Mouse (Mus musculus) left cerebral cortex, postnatal 14 days (tissue): Measurements from ENCODE around the gene Gm49403. TPM values are rescaled to one million over a fixed set of nuclear protein-coding genes. Genes with fewer than 3 reads are reported as not detected.
"Not testable (repeated sequence)": the region's sequence is repeated elsewhere in the genome, so short reads cannot be mapped to it uniquely, and the experiment has no call there.

ENCODE experiments used
- DNase-seq, 2 experiments: peaks; one replicate each; pipeline ENCODE4 v3.0.0; 2021 to 2022; ENCODE audit warnings: low spot score in 2 of 2, mixed read lengths in 1 of 2
- intact Hi-C: fragments of 180-260 bp; cut with DNase I; formaldehyde crosslinking; loops from one replicate; pipeline ENCODE4 v1.15.1; 2025
- long read RNA-seq, 2 experiments: library from polyadenylated mRNA; stranded (forward); transcript quantifications; one replicate each; pipeline ENCODE4 v2.0.0; 2021
- total RNA-seq, 2 experiments: library from RNA; stranded (reverse); gene quantifications; 2 replicates each; pipeline ENCODE4 v1.2.3; 2021

The Gm49403 gene
- total RNA-seq, result not detected
- long read RNA-seq, experiment 1, result 0 reads
- long read RNA-seq, experiment 2, result 0 reads

DNA sequence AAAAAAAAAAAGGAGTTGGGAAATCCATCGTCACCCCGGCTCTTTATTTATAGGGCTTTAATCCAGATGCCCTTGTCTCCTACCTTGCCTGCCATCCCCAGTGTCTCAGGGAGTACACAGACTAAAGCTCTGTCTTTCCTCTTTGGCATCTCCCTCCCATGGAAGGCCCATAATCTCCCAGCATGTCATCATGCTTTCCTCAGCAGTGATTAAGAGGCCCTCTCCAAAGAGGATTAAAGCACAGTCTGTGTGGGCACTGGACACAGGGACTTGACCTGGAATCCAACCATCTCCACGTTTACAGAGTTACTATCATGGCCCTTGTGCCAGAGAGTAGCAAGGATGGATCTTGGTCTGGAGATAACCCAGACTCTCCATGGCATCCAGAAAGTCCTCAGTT is at the start of gene Gm49403, which contains the start of gene Lbhd1:
Gene Gm49403 (plus strand): TSS at position 315 of the 400 bp plus-strand sequence.
Gene Lbhd1 (plus strand): TSS at position 117 of the 400 bp plus-strand sequence.
- intact Hi-C loops, result no loop called here
- DNase-seq, result no peak

DNA sequence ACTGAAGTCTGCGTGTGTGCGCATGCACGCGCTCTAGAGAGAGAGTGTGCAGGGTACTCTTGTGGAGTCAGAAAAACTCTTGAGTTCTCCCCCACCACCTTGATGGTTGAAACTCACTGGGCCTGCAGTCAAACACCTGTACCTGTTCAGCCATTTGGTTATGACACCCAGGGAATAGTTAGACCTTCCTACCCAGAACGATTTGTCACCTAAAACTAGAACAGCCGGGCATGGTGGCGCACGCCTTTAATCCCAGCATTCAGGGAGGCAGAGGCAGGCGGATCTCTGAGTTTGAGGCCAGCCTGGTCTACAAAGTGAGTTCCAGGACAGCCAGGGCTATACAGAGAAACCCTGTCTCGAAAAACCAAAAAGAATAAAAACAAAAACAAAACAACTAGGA is 47.4 kb upstream of the Gm49403 start:
- intact Hi-C loops, DNase-seq: not testable (repeated sequence)

DNA sequence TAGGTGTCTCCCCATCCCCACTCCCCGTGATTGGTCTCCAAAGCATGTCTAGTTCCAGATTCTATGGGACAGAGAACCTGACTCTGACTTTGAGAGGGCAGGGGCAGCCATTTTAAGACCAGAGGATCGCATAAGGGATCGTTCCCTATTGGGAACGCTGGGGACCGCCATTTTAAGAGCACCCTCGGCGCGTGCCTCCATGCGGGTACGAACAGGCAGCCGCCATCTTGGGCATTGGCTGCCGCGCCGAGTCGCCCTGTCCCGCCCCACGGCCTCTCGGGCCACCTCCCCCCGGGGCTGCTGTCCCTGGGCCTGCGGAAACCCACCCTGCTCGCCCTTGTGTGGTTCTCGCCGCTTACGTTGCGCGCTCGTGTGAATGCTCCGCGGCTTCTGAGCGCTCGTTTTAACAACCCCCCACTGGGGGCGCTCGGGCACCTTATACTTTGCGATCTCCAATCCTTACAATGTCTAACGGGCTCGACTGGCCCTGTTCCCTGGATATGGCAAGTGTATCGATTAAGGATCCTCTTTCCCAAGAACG is 46.4 kb upstream of the Gm49403 start, which contains the start of gene Bscl2:
Gene Bscl2 (plus strand): TSS at position 217 of the 541 bp plus-strand sequence.
- intact Hi-C loops, result no loop called here
- DNase-seq, result peak; percentile 87 to 94

DNA sequence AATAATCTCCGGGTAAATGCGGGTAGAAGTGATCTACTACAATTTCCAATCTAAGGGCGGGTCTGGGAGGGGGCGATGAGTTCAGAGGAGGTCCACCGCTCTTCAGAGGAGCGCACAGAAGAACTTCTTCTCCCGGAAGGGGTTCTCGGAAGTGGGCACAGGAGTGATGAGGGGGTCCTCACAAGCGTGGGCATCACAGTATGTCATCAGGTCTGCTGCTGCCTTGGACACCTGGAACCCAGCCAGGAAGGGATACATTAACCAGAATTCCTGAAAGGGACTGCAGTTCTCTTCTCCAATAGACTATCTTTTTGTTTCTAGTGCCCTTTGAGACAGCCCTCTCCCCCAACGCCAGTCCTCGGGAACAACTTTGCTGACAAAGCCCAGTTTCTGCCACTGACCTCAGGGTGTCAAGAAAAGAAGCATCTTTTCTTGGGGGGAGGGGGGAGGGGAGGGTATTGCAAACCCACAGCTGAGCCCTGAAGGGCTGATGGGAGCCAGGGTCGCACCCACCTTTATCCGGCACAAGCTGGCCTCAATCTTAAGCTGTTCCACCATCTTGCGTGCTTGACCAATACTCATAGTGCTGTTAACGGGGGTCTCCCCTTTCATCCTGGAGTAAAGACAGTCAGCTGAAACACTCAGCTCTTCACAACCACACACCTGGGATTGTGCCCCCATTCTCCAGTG is 45.5 kb upstream of the Gm49403 start:
- intact Hi-C loops, result no loop called here
- peak in 1 of 2 experiments; percentile 72 for DNase-seq

DNA sequence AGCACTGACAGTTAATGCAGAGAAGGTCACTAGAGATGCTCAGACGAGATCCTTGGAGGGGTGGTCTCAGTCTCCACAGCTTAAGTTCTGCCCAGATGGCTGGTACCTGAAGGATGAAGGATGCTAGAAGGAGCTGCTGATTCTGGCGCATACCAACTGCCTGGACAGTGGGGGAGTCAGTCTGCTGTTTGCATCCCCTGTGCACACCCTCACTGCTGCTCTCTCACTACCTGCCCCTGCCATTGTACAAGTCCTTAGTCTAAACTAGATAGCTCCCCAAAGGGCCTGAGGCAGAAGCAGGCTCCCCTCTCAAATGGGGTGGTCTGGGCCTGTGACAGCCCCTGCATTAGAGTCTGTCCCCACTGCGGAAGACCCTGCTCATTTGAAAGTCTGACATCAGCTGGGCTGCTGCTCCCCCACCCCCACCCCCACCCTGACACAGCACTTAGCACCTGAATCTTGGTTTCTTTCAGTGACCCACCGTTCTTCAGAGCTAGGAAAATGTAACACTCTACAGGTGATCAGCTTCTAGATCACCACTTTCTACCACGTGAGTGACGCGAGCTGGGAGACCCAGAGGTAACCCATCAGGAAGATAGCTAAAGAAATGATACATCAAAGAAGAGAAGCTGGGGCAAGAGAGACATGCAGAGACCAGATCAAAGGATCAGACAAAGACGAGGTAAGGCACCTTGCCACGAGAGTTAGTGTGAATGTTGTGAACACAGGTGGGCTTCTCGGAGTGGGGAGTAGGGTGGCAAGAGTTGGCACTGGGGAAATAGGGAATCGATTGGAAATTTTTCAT is 44.4 kb upstream of the Gm49403 start, which contains the start of gene Gng3:
Gene Gng3 (minus strand): TSS at position 92 of the 805 bp plus-strand sequence.
- intact Hi-C loops, result no loop called here
- DNase-seq, result peak; percentile 86 to 91

DNA sequence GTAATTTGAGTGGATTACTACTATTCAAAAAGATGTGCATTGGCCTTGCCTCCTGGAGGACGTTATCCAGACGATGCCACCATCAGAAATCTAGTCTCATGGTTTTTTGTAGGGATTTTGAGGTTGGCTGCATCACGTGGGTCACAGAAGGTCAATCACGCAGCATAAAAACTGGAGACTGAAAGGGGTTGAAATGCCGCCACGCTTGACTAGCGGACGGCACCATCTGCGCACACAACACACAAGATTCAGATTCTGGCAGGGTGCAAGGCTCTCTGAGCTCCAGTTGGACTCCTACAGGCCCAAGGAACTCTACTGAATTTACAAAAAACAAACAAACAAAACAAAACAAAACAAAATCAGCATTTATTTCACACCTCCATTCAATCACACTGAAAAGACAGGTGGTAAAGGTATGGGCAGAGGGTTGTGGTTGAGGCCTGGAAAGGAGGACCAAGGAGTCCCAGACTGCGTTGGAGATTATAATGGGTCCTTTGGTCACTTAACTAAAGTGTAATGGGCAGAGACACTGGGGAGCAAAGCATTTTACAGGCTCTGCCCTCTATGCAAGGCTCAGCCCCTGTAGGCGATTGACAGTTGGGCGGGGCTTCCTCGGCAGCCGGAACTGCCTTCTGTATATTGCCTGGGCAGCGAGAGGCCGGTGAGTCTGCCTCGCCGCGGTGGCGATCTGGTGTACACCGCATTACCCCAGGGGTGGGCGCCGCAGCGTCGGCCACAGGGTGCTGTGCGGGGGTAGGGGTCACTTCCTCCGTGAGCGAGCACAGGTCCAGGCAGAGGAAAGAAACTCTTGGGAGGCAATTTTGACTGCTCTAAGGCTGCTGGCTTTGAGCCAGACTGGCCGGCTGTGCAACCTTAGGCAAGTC is 43.6 kb upstream of the Gm49403 start:
- intact Hi-C loops, result loop anchor here (5.0 to 10.0 kb wide), 2 partner anchors 115 to 242 kb away; partner anchors contain the start of gene Tut1
- peak in 1 of 2 experiments; percentile 70 for DNase-seq

DNA sequence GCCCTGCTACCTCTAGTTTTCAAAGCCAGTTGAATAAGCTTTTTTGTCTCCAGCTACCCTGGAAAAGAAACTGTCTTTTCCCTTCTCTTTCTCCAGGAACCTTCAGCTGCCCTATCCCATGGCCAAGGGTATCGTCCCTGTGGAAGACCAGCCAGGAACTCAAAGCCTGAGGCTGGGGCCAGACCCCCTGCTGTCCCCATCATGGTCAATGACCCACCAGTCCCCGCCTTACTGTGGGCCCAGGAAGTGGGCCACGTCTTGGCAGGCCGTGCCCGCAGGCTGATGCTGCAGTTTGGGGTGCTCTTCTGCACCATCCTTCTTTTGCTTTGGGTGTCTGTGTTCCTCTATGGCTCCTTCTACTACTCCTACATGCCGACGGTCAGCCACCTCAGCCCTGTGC is 42.7 kb upstream of the Gm49403 start:
- DNase-seq, result no peak
- intact Hi-C loops, result loop anchor here (5.0 to 10.0 kb wide), 2 partner anchors 114 to 241 kb away; partner anchors contain the start of gene Tut1

DNA sequence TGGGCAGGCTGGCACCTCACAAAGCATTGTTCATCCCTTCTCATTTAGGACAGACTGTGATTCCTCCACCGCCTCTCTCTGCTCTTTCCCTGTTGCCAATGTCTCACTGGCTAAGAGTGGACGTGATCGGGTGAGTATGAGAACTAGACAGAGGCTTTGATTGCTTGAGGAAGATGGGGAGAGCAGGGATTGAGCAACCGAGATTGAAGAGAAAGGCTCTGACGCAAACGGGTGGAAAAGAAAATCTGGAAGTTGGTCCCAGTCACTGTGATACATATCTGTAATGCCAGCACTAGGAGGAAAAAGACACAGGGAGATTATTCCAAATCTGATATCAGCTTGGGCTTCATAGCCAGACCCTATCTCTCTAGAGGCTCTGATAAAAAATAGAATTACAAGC is 40.8 kb upstream of the Gm49403 start:
- intact Hi-C loops, result loop anchor here (5.0 to 10.0 kb wide), 2 partner anchors 112 to 239 kb away; partner anchors contain the start of gene Tut1
- no peak for DNase-seq

DNA sequence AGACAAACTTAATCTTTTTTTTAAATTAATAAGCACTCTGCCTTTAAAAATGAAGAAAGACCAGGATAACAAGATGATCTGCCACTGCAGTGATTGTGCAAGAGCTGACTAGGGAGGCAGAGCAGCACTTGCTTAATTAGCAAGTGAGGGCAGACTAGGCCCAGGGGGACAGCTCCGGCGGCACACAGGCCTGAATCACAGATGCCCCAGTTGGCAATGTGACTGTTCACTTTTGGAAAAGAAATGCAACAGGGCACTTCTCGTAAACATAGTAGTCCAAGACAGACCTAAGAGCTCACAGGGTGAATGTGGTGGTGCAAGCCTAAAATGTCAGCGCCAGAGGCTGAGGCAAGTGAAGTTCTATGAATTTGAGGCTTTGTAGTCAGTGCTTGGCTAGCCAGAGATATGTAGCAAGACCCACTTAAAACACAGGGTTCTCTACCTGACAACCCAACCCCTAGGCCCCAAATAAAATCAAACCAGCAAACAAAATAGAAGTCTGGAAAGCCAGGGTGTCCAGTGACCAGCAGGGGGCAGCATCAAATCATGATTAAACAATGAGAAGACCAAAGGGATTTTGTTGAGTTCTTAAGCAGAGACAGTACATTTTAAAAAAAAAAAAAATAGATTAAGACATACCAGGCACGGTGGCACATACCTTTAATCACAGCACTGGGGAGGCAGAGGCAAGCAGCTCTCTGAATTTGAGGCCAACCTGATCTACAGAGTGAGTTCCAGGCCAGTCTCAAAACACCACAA is 39.2 kb upstream of the Gm49403 start:
- intact Hi-C loops, result loop anchor here (5.0 to 10.0 kb wide), 2 partner anchors 110 to 238 kb away; partner anchors contain the start of gene Tut1
- peak; percentile 86 to 87 for DNase-seq

DNA sequence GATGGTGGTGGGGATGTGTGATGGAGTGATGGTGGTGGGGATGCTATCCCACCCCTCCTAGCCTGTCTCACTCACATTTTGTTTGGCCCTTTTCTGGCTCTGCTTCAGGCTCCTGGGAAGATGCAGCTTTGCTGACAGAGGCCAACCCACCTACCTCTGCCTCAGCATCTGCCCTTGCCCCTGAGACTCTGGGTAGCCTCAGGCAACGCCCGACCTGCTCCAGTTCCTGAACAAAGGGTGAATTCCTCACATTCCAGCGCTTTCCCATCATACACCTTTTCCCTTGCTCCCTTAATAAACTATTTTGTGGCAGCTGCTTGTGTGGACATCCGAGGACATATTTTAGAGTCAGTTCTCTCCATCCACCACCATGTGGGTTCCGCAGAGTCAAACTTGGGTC is 35.4 kb upstream of the Gm49403 start:
- DNase-seq, result no peak
- intact Hi-C loops, result loop anchor here (10.0 kb wide), 1 partner anchor 106 kb away; the partner anchor contains the start of gene Tut1

DNA sequence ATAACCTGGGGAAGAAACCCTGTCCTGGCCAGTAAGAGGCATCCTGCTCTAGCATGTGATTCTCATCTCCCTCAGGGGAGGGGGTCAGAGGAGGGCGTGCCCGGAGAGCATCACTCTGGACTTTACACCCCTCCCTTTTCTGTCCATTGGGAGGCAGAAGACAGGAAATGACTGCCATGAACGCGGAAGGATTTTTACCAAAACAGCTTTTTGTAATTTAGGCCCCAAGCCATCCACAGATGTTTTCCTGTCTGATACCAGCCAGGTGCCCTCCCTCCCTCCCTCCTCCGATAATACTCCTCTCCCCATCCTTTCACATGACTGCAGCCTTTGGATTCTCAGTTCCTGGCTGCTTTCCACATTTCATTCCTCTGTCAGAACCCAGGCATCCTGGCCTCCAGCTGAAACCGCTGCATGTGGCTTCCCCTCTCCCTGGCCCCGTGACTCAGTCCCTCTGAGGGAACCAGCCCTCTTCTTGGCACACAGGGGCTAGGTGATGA is 33.3 kb upstream of the Gm49403 start, which contains the start of gene Lrrn4cl:
Gene Lrrn4cl (plus strand): TSS at position 367 of the 500 bp plus-strand sequence.
- intact Hi-C loops, result loop anchor here (5.0 to 10.0 kb wide), 2 partner anchors 37 to 264 kb away; partner anchors contain the start of genes 1810009A15Rik and Gm49416
- no peak for DNase-seq

DNA sequence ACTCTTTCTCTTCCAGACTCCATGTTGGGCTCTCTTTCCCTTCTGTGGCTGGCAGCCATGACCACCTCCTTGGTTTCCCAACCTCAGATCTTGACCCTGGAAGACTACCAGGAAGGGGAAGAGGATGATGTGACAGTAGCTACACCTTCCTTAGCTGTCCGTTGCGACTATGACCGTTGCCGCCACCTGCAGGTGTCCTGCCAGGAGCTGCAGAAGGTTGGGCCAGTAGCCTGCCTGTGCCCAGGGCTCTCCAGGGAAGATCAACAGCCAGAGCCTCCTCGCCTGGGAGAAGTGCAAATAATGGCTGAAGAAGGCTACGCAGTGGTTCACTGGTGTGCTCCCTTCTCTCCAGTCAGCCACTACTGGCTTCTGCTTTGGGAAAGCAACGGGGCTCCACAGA is 32.1 kb upstream of the Gm49403 start:
- intact Hi-C loops, result loop anchor here (5.0 to 10.0 kb wide), 2 partner anchors 36 to 263 kb away; partner anchors contain the start of genes 1810009A15Rik and Gm49416
- DNase-seq, result no peak

DNA sequence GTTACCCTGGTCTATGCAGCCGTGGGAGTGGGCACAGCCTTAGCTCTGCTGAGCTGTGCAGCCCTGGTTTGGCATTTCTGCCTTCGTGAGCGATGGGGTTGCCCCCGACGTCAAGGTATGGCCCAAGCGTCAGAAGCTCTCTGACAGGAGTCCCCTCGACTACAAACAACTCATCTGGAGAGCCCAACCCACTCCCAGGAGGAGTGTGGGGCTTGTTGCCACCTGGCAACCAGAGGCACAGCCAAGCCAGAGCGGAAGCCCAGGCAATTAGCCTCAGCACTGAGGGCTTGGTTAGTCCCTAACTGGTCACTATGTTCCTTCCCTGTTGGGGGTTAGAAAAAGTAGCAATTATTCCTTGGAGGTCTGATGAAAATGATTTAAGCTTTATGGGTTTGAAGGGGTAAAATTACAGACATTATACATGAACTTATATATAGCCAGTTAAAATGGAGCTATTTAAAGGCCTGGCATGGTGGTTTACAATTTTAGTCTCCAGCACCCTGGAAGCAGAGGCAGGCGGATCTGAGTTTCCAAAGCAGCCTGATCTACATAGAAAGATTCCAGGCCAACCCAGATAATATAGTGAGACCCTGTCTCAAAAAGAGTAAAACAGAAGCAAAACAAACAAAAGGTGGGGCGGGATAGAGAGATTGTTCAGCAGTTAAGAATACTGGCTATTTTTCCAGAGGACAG is 31.3 kb upstream of the Gm49403 start:
- DNase-seq, result no peak
- intact Hi-C loops, result loop anchor here (5.0 to 10.0 kb wide), 2 partner anchors 35 to 262 kb away; partner anchors contain the start of genes 1810009A15Rik and Gm49416

DNA sequence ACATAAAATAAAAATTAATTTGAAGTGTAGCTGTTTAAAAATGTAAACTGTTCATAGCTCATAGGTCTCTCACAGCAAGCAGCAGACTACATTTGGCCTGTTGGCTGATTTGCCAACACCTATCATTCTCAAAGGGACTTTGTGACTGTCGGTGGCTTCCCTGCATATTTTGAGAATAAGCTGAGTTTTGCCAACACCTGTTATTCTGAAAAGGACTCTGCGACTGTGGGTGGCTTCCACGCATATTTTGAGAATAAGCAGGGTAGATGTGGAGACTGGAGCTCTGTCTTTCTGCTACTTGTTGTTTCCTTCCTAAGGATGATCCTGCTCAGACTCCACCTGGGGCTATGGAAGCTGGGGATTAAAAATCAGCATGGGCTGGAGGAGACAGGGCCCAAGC is 30.6 kb upstream of the Gm49403 start:
- intact Hi-C loops, result loop anchor here (5.0 to 10.0 kb wide), 2 partner anchors 34 to 262 kb away; partner anchors contain the start of genes 1810009A15Rik and Gm49416
- DNase-seq, result peak in 1 of 2 experiments; percentile 30

DNA sequence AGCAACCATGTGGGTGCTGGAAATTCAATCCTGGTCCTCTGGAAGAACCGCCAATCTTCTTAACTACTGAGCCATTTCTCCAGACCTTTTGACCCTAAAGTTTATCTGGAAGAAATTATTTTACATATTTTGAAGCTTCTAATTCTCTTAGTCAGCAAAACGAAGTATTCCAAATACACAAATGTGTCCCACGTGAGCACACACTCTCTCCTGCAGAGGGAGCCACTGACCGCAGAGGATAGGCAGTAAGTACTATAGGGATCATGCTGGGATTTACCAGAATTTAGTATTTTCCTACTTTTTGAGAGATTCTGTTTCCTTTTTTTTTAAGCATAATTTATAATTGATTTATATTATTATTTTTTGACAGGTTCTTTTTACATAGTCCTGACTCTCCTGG is 26.0 kb upstream of the Gm49403 start:
- DNase-seq, result peak in 1 of 2 experiments; percentile 36
- intact Hi-C loops, result loop anchor here (10.0 kb wide), 1 partner anchor 257 kb away; no protein-coding TSS in a partner anchor

DNA sequence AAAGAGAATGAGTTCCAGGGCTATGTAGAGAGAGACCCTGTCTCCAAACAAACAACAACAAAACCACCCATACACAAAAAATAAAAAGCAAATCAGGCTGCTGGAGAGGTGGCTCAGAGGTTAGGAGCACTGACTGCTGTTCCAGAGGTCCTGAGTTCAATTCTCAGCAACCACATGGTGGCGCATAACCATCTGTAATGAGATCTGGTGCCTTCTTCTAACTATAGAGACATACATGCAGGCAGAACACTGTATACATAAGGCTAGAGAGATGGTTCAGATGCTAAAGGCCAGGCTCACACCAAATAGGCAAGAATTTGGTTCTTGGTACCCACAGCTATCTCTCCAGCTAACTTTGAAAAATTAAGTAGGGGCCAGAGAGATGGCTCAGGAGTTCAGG is 24.7 kb upstream of the Gm49403 start:
- DNase-seq, result peak in 1 of 2 experiments; percentile 39
- intact Hi-C loops, result loop anchor here (10.0 kb wide), 1 partner anchor 256 kb away; no protein-coding TSS in a partner anchor
